Mouse (Mus musculus) ovary, postnatal 14 days (tissue): ENCODE data around the gene Inf2.

Source experiments
- DNase-seq: peaks from one replicate; pipeline ENCODE4 v3.0.0; 2022; ENCODE audit warnings: low spot score

Inf2 gene

GRCm38 (mm10) chr12:112570160-112570559 is 18.4 kb upstream of the Inf2 start:
- DNase-seq = no peak

- DNase-seq = no peak
Measured at GRCm38 (mm10) chr12:112571064-112571463, 17.5 kb upstream of the Inf2 start.

- no peak for DNase-seq
Measured at GRCm38 (mm10) chr12:112575274-112575986, 13.2 kb upstream of the Inf2 start.

- no peak for DNase-seq
Measured at GRCm38 (mm10) chr12:112576341-112576740, 12.2 kb upstream of the Inf2 start.

GRCm38 (mm10) chr12:112576749-112577148 is 11.8 kb upstream of the Inf2 start:
- no peak for DNase-seq

- no peak for DNase-seq
Measured at GRCm38 (mm10) chr12:112578296-112579090, 10.1 kb upstream of the Inf2 start.

GRCm38 (mm10) chr12:112579430-112579829 is 9.2 kb upstream of the Inf2 start:
- DNase-seq = no peak

GRCm38 (mm10) chr12:112579926-112580325 is 8.7 kb upstream of the Inf2 start:
- no peak for DNase-seq

- DNase-seq = no peak
Measured at GRCm38 (mm10) chr12:112581113-112581512, 7.5 kb upstream of the Inf2 start.

- no peak for DNase-seq
Measured at GRCm38 (mm10) chr12:112584954-112585353, 3.6 kb upstream of the Inf2 start.

- no peak for DNase-seq
Measured at GRCm38 (mm10) chr12:112585924-112586538, 2.6 kb upstream of the Inf2 start.

GRCm38 (mm10) chr12:112587125-112588124 is 1.2 kb upstream of the Inf2 start:
- no peak for DNase-seq

- no peak for DNase-seq
Measured at GRCm38 (mm10) chr12:112589491-112590191, 1.1 kb downstream of the Inf2 start.

GRCm38 (mm10) chr12:112590566-112591239 is 2.1 kb downstream of the Inf2 start:
- DNase-seq = no peak

GRCm38 (mm10) chr12:112591240-112591639 is 2.7 kb downstream of the Inf2 start:
- no peak for DNase-seq

GRCm38 (mm10) chr12:112591730-112592129 is 3.1 kb downstream of the Inf2 start:
- DNase-seq = no peak

GRCm38 (mm10) chr12:112592985-112593734 is 4.6 kb downstream of the Inf2 start:
- no peak for DNase-seq

- no peak for DNase-seq
Measured at GRCm38 (mm10) chr12:112593951-112594915, 5.6 kb downstream of the Inf2 start.

GRCm38 (mm10) chr12:112594989-112595388 is 6.4 kb downstream of the Inf2 start:
- DNase-seq = no peak
